Mouse (Mus musculus): Measurements from ENCODE around the gene Kl. TPM values are rescaled to one million over a fixed set of nuclear protein-coding genes. Genes with fewer than 3 reads are reported as not detected.

The Kl gene
- polyA plus RNA-seq (2012; rRNA removed), result 0.54 and 0.62 TPM in 2 replicates

DNA sequence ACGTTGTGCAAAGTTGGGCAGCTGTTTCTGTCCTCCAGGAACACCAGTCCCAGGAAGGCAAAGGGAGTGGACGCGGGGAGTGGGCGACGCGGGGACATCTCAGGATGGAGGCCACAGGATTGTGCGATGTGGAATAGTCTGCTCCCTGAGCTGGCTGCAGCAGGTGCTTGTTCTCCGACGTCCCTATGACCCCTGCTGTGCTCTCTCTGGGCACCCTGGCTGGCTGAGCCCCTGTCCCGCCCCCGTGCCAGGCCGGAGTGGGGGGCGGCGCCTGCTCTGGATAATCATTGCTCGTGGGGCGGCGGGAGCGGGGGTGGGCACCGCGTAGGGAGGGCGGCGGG, at the start of gene Kl:
TSS of gene Kl (plus strand) at position 280 of the 341 bp plus-strand sequence.
- no peaks in the 10 kb centered on the region; the same call in none of the 2 replicates for H3K27me3 ChIP-seq (ENCODE audit: control insufficient read depth, insufficient read depth, low read length)
- peaks cover 5% of the 10 kb centered on the region for H3K4me1 ChIP-seq (ENCODE audit: control insufficient read depth, insufficient read depth, low read length)
- TF ChIP-seq CTCF (IDR thresholded peaks at IDR 0.05; ENCODE audit: control insufficient read depth, insufficient read depth, insufficient replicate concordance, low read depth, low read length) (no peak), POLR2A (IDR thresholded peaks at IDR 0.05; ENCODE audit: control insufficient read depth, low read depth, low read length) (no peak)
- no peaks in the 10 kb centered on the region for H3K36me3 ChIP-seq (ENCODE audit: control insufficient read depth, insufficient read depth, low read length)
- H3K27ac ChIP-seq (ENCODE audit: control insufficient read depth, insufficient read depth, low read depth, low read length), result no peak within 1 kb of the TSS
- H3K4me3 ChIP-seq (ENCODE audit: control insufficient read depth, low read depth, low read length), result peak within 1 kb of the TSS; percentile 14

DNA sequence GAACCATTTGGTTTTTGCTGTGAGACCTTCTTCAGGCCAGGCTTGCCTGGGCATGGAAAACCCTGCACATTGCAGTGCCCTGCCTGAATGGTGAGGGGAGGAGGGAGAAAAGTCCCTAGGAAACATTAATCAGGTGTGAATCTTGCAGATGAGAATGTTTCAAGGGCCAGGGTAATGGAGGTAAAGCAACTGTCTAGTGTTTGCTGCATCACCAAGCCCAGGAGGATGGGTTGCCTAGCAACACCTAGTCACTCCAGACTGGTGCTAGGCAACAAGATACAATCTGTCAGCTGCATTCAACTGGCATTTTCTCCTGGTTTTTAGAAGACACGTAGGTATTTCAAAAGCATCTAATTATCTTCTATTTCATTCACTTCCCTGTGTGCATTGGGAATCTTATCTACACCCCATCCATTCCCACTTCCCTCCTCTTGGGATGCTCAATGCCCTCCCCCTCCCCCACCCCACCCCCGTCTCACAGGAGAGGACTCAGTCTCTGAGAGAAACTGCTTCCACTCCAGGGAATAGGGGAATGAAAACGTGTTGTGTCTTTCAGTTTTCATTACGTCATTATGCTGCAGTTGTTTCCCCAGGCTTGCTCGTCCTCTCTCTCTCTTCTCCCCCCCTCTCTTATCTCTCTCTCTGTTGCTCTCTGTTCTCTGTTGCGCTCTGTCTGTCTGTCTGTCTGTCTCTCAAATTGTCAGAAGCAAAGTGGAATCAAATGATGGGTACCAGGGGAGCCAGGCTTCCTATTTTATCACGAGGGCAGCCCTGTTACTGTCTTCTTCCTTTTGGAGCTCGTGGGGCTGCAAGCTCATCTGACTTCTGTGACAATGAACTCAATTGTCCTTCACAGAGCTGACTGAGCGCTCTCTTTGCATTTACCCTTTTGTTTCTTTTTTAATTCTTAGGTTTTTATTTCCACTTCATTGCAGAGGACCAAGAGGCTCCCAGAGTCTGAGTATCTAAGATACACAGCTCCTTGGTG, 46.1 kb upstream of the Kl start:
- Histone ChIP-seq H3K4me3 (ENCODE audit: control insufficient read depth, low read depth, low read length) (no peak overlapping the region), H3K4me1 (ENCODE audit: control insufficient read depth, insufficient read depth, low read length) (peaks cover 4% of the 10 kb centered on the region), H3K27me3 (ENCODE audit: control insufficient read depth, insufficient read depth, low read length) (no peaks in the 10 kb centered on the region), H3K27ac (ENCODE audit: control insufficient read depth, insufficient read depth, low read depth, low read length) (no peak overlapping the region), H3K36me3 (ENCODE audit: control insufficient read depth, insufficient read depth, low read length) (no peaks in the 10 kb centered on the region)
- TF ChIP-seq POLR2A (IDR thresholded peaks at IDR 0.05; ENCODE audit: control insufficient read depth, low read depth, low read length) (no peak), CTCF (IDR thresholded peaks at IDR 0.05; ENCODE audit: control insufficient read depth, insufficient read depth, insufficient replicate concordance, low read depth, low read length) (no peak)

DNA sequence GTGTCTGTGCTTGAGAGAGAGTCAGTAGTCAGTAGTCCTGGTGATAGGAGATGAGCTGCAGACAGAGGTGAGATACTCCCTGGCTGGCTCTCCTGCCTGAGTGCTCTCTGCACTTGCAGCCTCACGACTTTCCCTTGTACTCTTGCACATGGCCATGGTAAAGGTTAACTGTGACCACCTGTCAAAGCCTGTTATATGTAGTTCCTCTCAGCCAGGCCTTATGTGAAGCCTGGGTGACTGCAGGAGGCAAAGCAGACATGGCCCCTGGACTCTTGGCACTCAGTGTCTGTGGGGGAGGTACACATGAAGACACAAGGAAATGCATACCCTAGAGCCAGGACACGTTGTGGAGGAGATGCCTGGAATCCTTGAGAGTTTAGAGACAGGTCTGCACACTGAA, 40.3 kb upstream of the Kl start:
- no peak for TF ChIP-seq POLR2A (IDR thresholded peaks at IDR 0.05; ENCODE audit: control insufficient read depth, low read depth, low read length)
- no peak for TF ChIP-seq CTCF (IDR thresholded peaks at IDR 0.05; ENCODE audit: control insufficient read depth, insufficient read depth, insufficient replicate concordance, low read depth, low read length)
- Histone ChIP-seq H3K36me3 (ENCODE audit: control insufficient read depth, insufficient read depth, low read length) (no peaks in the 10 kb centered on the region), H3K4me1 (ENCODE audit: control insufficient read depth, insufficient read depth, low read length) (no peaks in the 10 kb centered on the region), H3K27ac (ENCODE audit: control insufficient read depth, insufficient read depth, low read depth, low read length) (no peak overlapping the region), H3K4me3 (ENCODE audit: control insufficient read depth, low read depth, low read length) (no peak overlapping the region), H3K27me3 (ENCODE audit: control insufficient read depth, insufficient read depth, low read length) (no peaks in the 10 kb centered on the region)

DNA sequence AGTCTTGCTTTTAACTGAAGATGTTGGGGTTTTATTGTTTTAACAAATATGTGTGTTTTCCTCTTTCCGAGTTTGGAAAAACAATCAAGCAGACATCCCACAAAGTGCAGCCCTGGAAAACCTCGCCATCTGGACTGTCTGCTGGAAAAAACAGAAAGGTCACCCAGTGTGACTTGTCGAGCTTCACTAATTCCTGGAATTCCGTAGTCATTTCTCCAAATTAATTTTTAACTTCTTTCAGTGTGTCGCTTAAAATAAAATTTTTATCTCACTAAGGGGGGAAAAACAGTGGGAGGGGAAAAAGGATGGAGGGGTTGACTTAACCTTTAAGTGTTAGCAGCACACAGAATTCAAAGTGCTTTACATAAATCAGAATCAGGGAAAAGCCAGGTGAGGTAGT, 39.8 kb upstream of the Kl start:
- H3K27ac ChIP-seq (ENCODE audit: control insufficient read depth, insufficient read depth, low read depth, low read length), result no peak overlapping the region

DNA sequence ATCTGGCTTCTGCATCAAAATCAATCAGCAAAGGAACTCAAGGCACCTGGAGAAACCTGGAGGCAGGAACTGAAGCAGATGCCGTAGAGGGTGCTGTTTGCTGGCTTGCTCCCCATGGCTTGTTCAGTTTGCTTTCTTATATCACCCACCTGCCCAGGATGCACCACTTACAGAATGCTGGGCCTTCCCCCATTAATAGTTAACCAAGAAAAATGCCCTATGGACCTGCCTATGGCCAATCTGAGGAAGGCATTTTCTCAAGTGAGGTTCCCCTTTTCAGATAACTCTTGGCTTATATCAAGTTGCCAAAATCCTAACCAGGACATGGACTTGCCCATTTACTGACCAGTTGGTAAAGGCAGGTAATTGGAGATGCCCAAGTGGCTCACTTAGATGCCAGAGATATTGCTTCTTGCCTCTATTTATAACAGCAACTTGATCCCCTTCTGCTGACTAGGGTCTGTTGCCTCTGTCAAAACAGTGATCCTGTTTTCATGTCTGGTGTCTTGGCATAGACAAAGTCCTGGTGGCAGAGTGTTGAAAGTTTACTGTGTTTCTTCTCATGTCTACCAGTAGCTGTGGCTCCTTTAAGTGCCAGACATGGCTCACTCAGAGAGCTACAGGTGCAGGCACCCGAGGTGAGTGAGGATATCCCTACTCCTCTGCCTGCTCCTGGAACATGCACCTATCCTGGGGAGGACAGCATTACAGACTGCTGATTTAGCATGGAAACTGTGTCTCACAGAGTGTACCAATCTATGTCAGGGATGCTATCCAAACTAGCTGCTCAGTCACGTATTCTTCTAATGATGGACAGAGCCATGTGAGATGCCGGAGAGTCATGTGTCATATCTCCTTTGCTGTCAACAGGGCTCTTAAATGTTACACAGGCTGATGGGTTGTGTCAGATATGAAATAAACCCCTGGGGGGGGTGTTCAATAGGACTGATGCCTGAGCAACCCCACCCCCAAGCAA, 37.0 kb upstream of the Kl start:
- no peak for TF ChIP-seq CTCF (IDR thresholded peaks at IDR 0.05; ENCODE audit: control insufficient read depth, insufficient read depth, insufficient replicate concordance, low read depth, low read length)
- TF ChIP-seq POLR2A (IDR thresholded peaks at IDR 0.05; ENCODE audit: control insufficient read depth, low read depth, low read length), result no peak
- no peaks in the 10 kb centered on the region for H3K4me1 ChIP-seq (ENCODE audit: control insufficient read depth, insufficient read depth, low read length)
- no peaks in the 10 kb centered on the region for H3K36me3 ChIP-seq (ENCODE audit: control insufficient read depth, insufficient read depth, low read length)

More for the DNA sequence above, 39.8 kb upstream of the Kl start:
- H3K4me3 ChIP-seq (ENCODE audit: control insufficient read depth, low read depth, low read length), result no peak overlapping the region
- H3K4me1 ChIP-seq (ENCODE audit: control insufficient read depth, insufficient read depth, low read length), result no peaks in the 10 kb centered on the region
- TF ChIP-seq CTCF (IDR thresholded peaks at IDR 0.05; ENCODE audit: control insufficient read depth, insufficient read depth, insufficient replicate concordance, low read depth, low read length) (no peak), POLR2A (IDR thresholded peaks at IDR 0.05; ENCODE audit: control insufficient read depth, low read depth, low read length) (no peak)
- no peaks in the 10 kb centered on the region for H3K27me3 ChIP-seq (ENCODE audit: control insufficient read depth, insufficient read depth, low read length)
- no peaks in the 10 kb centered on the region for H3K36me3 ChIP-seq (ENCODE audit: control insufficient read depth, insufficient read depth, low read length)

DNA sequence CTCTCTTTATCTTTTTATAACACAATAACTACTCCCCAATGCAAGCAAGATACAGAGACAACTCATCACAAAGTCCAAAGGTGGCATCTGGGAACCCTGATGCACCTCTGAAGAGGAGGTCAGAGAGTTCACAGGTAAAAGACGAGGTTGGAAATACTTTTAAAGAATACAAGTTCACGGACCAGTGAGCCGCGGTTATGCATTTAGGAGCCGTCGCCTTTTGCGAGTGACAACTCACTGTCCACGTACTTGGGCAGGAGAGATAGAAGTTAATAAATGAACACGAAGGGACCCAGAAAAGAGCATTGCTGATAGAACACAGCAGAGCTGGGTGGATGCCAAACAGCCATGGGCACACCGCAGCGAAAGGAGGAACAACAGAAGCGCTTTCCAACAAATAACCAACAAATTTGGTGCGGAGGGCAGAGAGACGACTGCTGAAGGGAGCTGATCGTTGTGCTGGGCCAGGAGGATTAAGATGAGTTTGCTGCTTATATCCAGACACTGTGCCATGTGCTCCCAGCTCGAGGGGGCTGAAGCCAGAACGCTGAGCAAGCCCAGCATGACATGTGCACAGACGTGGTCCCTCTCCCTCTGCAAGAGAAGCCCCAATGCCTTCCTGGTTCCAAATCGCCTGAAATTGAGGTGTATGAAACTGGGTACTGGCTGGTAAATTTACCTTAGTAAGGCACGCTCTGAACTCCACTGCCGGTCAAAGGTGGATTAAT, 35.1 kb upstream of the Kl start:
- Histone ChIP-seq H3K27ac (ENCODE audit: control insufficient read depth, insufficient read depth, low read depth, low read length) (no peak overlapping the region), H3K4me3 (ENCODE audit: control insufficient read depth, low read depth, low read length) (no peak overlapping the region), H3K4me1 (ENCODE audit: control insufficient read depth, insufficient read depth, low read length) (no peaks in the 10 kb centered on the region), H3K36me3 (ENCODE audit: control insufficient read depth, insufficient read depth, low read length) (no peaks in the 10 kb centered on the region), H3K27me3 (ENCODE audit: control insufficient read depth, insufficient read depth, low read length) (no peaks in the 10 kb centered on the region)
- TF ChIP-seq CTCF (IDR thresholded peaks at IDR 0.05; ENCODE audit: control insufficient read depth, insufficient read depth, insufficient replicate concordance, low read depth, low read length), result no peak
- TF ChIP-seq POLR2A (IDR thresholded peaks at IDR 0.05; ENCODE audit: control insufficient read depth, low read depth, low read length), result no peak

More for the DNA sequence above, 37.0 kb upstream of the Kl start:
- Histone ChIP-seq H3K27me3 (ENCODE audit: control insufficient read depth, insufficient read depth, low read length) (no peaks in the 10 kb centered on the region), H3K27ac (ENCODE audit: control insufficient read depth, insufficient read depth, low read depth, low read length) (no peak overlapping the region), H3K4me3 (ENCODE audit: control insufficient read depth, low read depth, low read length) (no peak overlapping the region)
